Mouse (Mus musculus) embryo, embryonic 11 days (tissue): ENCODE measurements at regions not wholly inside any gene's neighbourhood (a gene's known extent, or its start where the extent isn't known, plus 50 kb on each side); places are given as distances from the start of the nearest gene placed in this dataset.
"Not testable (repeated sequence)": the region's sequence is repeated elsewhere in the genome, so short reads cannot be mapped to it uniquely, and the experiment has no call there.

Experiments used
- DNase-seq: peaks from one replicate; pipeline ENCODE4 v3.0.0-alpha.2; 2015

DNA sequence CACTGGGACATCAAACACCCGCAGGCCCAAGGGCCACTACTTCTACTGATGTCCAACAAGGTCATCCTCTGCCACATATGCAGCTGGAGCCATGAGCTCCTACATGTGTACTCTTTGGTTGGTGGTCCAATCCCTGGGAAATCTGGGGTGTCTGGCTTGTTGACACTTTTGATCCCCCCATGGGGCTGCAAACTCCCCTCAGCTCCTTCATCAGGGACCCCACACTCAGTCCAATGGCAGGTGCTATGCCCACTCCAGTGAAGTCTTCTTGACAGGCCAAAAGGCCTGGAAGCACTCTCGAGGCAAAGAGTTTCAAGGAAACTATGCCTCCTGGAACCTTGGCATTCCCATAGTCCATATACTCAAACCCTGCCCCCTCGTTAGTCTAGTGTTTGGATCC, 570.8 kb upstream of the Smc2 start:
- no peak for DNase-seq

DNA sequence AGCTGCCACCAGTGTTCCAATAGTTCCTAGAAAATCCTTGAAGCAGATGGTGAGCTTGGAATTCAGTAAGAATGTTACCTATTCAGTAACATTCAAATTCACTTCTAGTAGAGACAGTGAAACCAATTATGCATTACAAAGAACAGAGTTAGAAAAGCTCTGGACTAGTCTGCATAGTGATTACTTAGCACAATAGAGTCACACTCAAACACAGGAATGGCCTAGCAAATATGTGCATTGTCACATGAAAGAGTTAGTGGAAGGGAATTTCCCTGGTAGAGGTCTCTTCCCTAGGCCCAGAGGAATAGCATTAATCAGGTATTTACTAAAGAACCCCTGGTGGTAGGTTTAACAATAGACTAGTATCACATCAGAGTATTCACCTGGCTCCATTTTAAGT, 570.3 kb upstream of the Smc2 start:
- not testable (repeated sequence) for DNase-seq

DNA sequence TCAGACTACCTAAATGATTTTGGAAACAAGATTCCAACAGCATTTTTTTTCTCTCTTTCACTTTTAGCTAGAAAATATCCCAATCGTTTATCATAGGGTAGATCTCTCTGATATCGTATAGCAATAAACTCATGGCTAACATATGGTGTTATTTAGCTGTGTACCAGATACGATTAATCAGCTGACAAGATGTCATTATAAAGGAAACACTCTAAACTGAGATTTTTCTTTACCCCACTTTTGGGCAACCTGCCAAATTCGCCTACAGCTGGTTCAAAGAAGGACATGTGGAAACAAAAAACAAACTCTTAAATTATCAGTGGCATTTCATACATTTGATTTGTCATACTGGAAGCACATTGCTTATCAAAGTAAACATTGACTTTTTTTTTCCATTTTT, 553.6 kb upstream of the Smc2 start:
- DNase-seq, result peak; percentile 2

DNA sequence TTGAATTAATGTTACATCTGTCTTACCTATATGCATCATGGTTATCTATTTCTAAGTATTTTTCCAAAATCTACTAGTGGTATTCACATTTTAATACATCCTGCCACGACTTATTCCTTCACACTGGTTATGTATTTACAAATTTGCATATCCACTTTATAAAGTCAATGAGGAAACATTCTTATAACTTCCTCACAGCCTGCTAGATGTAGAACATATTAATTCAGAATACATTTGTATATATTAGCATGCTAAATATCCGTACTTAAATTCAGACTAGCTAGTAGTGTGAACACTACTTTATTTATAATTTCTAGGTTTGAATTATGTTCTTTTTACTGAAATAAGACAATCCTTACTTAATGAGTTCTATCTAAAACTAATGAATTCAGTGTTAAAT, 549.8 kb upstream of the Smc2 start:
- DNase-seq, result no peak

DNA sequence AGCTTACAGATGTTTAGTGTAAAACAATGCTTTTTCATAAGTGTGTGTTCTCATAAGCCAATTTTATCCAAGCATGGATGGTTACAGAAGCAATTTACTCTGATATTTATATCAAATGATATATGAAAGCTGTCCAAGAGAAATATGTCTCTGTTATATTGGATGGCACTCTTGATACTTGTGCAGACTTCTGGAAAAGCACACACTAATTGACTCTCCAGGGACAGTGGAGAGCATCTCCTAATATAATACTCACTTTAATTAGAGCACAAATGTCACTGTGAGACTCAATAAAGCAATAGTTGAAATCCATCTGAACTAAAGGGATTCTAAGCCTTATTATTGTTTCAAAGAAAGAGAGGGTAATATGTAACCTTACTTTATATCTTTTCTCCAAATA, 510.8 kb upstream of the Smc2 start:
- DNase-seq, result no peak

DNA sequence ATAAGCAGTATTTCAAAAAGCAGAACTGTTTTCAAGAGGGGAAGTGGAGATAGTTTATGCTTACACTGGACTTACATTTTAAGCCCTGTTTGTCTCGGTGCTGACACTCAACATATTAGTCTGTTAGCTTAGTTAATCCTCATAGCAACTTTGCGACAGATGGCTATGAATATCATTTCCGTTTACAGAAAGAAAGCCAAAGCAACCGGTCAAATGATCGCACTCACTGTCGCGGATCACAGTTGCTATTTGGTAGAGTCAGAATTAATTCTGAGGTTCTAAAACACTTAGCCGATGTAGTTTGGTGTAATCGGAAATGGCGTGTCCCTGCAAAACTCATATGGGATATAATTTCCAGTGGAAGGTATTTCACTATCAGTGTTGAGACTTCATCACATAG, 469.3 kb upstream of the Smc2 start:
- no peak for DNase-seq

DNA sequence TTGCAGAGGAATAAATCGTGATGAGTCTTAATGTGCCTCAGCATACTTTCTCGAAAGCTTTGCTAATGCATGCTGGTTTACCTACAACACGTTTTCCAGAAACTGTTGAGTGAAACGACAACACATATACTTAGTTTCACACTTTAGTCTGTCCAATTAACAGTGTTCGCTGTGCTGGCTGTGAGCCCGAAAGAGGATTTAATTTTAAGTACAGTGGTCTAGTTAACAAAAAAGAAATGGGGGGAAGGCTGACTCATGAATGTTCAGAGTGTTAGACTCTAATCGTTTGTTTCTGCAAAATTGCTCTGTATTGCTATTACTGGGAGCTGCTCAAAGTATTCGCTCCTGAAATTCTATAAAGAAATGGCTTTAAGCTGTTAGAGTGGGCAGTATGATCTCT, 460.1 kb upstream of the Smc2 start:
- DNase-seq, result no peak

DNA sequence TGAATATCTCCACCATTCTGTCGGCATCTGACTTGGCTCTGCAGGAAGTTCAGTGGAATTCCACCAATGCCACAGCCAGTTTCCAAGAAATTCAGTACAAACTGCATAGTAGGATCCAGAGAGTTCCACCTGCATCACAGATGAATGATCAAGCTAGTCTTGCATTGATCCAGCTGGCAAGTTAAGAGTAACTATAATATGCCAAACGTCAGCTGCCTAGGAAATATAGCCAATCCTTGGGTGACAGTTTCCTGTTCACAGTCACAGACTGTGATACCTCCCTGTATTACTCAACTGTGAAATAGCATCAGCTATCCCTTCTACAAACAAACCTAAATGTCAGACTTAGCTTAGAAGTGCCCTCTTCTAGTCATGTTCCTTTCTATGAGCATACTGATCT, 446.6 kb upstream of the Smc2 start:
- DNase-seq, result no peak

DNA sequence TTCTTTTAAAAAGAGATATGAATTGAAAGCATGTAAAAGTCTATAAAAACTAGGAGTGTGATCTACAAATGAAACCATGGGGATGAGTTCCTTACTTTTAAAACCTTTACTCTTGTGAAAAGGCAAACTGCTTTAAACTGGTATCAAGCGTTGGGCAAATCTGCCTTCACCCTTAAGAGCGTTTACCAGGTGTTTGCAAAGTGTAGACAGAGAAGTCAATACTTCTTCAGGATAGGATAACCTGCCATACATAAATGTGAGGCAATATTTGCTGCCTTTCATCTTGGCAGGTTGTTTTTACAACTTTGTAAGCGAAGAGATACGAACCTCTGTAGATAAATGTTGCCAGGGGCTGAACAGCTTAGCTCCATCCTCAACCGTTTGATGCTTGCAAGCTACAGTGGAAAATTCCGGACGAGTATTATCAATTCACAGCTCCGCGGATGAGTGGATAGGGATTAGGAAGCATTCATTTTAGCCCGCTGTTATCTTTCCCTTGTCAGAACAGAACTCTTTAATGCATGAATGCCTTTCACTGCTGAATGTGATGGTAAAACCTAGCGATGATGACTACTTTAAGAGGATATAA, 402.2 kb upstream of the Smc2 start:
- no peak for DNase-seq

DNA sequence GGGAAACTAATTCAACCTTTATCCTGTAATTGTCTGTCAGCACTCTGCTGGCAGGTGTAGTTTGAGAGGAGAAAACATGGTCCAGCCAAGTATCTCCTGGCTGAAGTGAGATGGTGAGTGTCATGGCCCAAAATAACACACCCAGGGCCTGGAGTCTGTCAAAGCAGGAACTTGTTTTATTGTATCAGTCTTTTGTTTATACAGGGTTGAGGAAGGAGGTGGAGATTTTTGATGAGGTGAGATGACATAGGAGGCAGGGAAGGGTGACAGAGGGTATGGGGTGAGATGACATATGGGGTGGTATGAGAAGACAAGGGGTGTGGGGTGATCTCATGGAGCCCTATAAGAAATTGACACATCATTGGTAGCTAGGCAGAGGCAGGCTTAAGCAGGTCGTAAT, 395.6 kb upstream of the Smc2 start:
- DNase-seq, result no peak

DNA sequence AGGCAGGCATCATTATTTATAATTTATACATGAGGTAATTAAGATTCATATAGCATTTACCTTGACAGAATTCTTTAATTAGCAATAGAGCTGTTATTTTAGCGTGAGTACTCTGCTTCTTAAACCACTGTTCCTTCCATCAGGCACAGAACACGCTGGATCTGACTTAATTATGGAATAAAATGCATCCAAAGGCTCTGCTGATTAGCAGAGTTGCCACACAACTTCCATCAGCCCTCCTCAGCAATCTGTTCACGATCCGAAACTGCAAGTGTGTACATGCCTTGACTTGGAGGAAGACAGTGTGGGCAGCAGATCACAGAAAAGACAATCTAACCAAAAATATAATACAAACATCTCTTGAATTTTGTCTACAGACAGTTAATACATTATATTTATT, 388.1 kb upstream of the Smc2 start:
- no peak for DNase-seq

DNA sequence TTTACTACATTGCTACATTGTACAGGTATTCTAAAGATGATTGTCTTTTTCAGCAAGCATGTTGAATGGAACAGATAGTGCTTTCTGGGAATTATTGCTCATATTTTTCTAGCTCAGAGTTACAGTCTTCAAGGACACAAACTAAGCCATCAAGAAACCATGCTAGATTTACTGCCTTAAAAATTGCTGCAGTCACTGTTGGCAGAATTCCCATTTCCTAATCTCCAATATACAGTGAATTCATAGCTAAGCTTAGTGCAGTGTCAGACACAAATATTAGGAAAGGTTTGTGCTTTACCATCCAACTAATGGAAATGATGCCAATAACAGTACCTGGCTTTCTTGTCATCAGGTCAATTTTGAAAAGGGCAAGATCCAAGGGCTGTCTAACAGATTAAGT, 383.0 kb upstream of the Smc2 start:
- DNase-seq, result no peak

DNA sequence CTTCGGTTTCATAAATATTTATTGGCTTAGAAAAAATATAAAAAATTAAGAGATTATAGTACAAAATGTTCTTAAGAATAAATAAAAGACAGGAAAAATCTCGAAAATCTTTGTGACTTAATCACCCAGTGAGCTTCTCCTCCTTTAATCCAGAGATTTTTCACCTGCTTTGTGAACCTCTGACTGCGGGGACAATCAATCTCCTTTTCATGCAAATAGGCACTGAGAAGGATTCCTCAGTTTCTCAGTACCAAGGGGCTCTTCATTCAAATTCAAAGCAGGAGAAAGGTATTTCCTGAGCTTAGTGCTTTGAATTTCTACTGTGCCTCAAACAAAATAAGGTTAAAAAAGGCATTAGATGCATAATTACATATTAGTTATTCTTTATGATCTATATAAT, 379.0 kb upstream of the Smc2 start:
- no peak for DNase-seq

DNA sequence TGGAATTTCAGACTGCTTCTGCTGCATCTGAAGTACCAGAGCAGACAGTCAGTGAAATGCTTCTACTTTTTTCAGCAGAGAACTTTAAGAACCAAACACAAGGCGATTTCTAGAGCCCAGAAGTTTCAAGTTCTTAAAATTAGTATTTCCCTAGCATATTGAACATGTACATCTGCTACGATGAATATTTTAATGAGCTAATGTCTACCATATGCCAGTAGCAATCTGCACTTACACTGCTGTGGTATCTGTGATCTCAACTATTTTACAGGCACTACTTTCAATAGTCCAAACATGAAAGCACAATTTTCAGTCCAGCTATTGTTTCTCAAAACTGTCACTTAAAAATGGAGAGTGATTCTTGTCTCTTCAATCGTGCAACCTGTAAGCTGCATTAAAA, 339.9 kb upstream of the Smc2 start:
- DNase-seq, result no peak

DNA sequence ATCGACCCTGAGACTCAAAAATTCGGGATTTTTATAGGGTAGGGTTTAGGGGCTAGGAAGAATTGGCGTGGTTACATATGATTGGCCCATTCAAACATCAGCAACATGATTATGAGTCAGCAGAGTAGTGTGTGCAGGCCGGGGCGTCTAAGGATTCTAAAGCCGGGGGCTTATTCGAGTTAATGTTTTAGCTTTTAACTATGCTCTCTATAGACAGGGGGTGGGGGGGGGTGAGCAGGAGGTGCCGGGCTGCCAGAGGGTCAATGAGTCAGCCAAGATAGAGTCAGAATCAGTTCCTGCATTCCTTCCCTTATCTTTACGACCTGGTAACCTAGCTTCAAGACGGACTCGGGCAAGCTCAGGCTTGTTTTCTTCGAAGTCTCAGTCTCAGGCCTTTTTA, 333.2 kb upstream of the Smc2 start:
- no peak for DNase-seq

DNA sequence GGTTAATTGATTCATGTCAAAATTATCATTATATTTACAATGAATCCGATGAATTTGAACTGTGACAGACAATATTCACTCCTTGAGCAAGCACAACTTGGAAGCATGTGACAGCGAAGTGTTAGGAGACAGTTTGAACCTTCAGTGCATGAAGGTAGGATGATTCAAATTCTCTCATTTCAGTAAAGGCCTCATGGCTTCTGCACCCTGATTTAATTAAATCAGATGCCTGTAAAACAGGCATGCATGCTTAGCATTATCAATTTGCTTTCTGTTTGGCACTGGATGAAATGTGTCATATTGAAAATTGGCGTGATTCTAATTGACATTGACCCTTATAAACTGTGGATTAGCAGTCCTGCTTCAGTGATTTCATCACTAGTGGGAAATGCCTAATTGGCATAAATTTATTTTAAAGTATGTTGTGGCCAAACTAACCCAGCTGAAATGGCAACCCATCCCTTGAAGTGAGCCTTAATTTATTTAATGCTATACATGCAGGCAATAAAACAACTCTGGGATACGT, 321.2 kb upstream of the Smc2 start:
- no peak for DNase-seq

DNA sequence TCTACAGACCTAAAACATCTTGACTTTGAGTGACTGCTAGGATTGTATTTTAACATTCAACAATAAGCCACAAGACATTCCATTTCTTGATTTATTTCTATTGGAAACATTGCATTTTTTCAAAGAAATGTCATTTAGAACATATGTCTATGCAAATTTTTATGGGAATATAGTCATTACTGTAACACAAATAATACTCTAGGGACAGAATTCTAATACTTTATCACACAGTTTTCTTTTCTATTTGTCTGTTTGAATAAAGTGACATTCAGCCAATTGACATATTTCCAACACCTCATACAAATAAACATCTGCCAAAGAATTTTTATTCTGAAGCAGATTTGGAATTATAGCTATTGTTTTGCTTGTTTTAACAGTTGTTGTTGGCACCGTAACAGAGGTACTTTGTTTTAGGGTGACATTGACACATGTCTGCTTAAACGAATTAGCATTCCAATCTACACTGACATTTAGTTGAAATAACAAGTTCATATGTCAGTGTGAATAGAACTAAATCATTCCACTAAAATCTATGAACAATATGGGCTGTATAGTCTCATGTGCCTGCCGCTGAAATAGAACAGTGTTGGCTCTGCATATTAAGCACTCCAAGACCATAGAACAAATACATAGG, 320.5 kb upstream of the Smc2 start:
- no peak for DNase-seq

DNA sequence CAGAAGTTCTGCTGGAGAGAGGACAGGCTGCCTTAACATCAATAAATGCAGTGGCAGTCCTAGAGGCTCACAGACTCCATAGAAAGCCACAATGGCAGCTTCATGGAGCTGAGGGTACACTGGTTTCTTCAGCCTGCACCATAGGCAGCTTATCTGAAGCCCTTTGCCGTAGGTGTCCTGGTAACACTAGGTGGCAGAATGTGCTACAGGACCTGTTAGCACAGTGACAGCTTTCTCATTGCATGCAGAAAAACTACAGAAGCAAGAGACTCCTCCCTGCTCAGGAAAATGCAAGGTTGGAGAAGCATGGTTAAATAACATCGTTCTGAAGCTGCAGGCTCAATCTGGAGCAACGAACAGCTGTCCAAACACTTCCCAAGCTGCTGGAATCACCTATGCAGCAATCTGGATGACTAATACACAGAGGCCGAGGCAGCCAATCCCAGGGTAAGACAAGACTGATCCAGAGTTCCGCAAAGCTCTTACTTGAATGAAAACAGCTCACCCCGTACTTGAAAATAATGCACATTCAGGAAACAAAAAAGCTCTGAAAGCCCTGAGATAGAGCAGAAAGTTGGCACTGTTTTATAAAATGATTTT, 286.4 kb upstream of the Smc2 start:
- peak; percentile 8 for DNase-seq

DNA sequence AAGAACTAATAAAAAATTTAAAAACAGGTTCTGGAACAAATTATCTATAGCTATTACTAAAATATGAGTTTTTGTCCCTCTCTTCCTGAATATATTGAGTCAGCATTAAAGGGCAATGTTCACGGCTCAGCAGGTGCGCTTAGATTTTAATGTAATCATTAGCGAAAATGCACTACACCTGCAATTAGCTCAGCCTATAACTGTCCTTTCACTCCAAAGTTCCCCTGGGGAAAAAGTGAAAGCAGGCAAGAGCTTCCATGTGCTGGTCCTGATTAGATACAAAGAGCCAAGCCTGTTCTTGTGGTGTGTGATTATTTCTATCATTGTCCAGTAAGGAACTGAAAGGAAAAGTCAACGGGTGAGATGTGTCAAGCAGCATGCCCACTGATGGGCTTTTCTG, 262.8 kb upstream of the Smc2 start:
- no peak for DNase-seq

DNA sequence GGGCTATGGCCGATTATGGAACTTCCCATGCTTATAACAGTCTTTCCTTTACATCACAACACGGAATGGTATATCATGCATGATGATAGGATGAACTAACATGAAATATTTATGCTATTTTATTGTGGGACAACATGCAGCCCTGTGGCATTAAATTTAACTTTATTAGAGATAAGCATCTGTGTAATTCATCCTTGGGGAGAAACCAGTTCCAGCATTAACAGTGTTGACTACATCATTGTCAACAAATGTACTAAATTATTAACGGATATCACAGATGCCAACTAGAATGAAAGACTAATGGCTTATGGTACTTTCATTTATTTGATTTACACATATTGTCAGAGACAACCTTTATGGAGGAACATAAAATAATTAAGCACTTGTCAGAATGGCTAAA, 241.3 kb upstream of the Smc2 start:
- DNase-seq, result no peak

DNA sequence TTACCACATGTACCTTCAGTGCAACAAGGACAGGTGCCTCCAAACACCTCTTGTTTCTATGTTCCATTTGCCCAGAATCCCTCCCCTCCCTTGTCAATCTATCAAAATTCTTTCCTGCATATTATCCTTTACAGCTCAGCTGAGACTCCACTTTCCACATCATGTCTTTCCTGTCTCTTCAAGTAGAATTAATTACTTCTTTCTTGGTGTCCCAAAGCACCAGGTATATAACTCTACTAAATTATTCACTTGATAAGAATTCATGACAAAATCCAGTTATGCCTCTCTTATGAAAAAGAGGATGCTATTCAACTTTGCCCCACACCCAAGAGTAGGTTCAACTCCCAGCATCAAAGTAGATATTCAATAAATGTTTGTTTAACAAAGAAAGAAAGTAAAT, 228.4 kb upstream of the Smc2 start:
- DNase-seq, result no peak

DNA sequence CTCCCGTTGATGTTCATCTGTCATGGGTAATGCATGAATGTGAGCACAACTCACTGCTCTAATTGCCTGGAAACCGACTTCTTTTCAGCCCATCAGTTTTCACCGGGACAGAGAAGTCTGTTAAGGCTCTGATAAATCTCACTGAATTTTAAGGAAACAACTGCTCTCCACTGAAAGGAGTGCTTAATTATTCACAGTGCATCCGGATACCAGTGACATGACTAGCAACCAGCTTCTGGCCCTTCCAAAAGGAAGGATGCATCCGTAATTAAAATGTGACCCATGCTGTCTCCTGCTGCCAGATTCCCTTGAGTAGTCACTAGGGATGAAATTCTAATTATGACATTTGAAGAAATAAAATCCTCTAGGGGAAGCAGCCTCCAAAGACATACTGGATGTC, 228.0 kb upstream of the Smc2 start:
- no peak for DNase-seq

DNA sequence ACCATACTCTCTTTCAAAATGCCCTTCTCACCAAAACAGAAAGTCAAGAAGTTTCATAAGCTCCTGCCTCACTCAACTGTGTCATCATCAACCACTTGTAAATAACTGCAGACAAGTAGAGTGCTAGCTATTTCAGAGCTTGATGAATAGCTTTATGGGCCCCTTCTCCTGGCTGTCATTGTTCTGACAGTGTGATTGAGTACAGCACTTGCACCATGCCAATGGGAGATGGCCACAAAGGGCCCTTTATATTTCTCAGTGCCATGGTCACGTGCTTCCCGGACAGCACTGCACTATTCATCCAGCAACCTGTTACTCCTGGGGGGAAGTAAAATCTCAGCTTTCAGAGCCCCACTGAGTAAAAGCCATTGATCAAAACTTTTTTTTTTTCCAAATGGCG, 225.7 kb upstream of the Smc2 start:
- peak; percentile 15 for DNase-seq
